Mouse (Mus musculus) kidney, adult 9 months (tissue): ENCODE data around the gene Bloc1s5.
"Not testable (repeated sequence)": the region's sequence is repeated elsewhere in the genome, so short reads cannot be mapped to it uniquely, and the experiment has no call there.

Experiments
- DNase-seq: peaks from one replicate; pipeline ENCODE4 v3.0.0; 2022

The Bloc1s5 gene

DNA sequence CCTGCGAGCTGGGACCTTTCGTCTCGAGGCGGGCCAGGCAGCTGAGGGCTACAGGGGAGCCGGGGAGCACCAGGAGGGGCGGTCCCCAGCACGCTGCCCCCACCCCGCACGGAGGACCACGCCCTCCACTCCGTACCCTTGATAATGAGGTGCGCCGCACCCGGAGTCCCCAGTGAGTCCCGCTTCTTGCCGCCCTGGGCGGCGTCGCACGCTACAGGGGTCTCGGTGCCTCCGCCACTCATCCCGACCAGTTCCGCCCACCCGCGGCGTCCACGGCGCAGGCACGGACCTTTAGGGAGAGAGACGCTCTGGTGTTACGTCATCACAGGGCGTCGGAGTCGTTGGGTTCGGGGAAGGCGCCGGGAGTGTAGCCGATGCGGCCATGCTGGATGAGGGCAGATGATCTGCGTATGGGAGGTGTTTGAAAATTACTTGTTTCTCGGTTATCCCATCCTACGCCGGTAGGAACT is at the start of gene Bloc1s5:
TSS of gene Bloc1s5 (minus strand) at position 310 of the 470 bp plus-strand sequence.
- peak; percentile 95 for DNase-seq

DNA sequence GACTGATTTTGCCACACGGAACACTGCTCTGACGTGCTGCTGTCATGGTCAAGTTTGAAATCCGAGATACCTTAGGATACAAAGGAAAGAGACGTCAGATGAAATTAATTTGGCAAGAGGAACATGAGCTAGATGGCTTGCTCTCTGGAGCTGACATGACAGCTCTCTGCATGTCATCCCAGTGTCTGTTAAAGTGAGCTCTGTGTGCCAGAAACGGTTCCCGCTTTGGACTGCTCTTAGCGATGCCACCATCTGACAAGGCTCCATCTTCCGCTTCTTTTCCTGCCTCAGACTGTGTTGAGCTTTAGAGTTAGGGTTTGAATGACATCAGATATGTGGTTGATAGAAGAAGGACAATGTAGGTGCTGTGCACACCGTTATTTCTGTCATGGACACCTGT is 37.4 kb upstream of the Bloc1s5 start:
- no peak for DNase-seq

DNA sequence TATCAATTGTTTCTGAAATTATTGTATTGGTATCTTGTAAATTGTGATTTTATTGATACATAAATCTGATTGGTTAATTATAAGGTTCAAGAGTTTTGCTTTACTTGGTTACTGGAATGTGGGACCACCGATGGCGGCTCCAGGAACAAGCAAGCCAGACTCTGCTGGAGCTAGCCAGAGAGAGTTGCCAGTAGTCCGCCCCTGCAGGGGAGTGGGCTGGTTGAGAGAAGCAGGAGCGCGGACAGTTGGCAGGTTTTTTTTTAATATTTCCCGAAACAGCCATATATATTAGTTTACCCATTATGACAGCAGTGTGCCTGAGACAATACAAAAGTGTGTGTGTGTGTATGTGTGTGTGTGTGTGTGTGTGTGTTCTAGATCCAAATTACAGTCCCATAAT is 36.5 kb upstream of the Bloc1s5 start:
- DNase-seq: not testable (repeated sequence)

DNA sequence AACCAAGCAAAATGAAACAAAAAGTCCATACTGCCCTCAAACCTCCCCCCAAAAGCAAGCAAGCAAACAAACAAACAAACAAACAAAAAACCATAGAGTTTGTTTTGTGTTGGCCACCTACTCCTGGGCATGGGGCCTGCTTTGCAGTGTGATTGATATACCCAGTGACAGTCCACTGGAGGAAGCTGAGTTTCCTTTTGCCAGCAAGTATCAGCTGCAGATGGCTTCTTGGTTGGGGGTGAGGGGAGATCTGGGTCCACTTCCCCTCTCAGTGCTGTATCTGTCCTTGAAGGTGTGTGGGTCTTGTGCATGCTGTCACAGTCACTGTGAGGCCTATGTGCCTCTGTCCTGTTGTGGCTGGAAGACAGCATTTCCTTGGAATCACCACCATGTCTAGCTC is 35.1 kb upstream of the Bloc1s5 start:
- no peak for DNase-seq

DNA sequence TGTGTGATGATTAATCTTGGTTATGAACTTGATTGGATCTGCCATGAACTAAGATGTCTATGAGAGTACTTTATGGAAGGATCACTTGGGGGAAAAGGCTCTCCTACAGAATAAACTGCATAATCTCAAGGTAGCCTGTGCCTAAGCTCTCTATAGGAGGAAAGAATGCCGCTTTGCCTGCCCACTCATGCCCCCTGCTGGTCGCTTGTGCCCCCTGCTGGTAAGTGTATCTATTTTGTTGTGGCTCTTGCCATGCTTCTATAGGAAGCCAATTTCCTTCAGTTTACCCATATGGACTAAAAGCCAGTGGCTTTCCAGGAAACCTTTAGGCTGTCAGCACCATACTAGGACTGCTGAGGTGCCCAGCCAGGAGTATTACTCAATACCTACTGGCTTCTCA is 33.6 kb upstream of the Bloc1s5 start:
- peak; percentile 40 for DNase-seq

DNA sequence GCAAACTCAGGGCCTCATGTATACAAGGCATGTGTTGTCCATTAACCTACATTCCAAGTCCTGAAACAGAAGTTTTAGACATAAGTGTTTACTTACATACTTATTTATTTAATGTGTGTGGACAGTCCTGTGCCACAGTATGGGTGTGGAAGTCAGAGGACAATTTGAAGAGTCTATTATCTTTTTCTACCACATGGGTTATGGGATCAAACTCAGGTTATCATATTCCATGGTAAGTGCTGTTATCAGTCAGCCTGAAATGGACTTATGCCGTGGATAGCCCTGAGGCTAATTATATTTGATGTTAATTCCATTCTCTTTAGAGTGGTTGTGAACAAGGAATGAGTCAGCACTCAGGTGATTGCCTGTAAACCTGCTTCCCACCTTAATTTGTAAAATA is 29.8 kb upstream of the Bloc1s5 start:
- no peak for DNase-seq

DNA sequence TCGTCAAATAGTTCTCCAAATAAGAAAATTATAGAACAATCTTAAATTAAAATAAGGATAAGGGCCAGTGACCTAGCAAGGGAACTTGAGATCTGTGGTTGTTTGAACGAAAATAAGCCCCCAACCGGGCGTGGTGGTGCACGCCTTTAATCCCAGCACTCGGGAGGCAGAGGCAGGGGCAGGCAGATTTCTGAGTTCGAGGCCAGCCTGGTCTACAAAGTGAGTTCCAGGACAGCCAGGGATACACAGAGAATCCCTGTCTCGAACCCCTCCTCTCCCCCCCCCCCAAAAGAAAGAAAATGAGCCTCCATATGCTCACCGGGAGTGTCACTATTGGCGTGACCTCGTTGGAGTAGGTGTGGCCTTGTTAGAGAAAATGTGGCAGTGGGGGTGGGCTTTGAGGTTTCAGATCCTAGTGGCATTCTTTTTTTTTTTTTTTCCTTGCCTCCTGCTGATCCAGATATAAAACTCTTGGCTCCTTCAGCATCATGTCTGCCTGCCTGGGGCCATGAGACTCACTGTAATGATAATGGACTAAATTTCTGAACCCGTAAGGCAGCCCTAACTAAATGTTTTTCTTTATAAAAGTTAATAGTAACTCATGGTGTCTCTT is 24.7 kb upstream of the Bloc1s5 start:
- no peak for DNase-seq

DNA sequence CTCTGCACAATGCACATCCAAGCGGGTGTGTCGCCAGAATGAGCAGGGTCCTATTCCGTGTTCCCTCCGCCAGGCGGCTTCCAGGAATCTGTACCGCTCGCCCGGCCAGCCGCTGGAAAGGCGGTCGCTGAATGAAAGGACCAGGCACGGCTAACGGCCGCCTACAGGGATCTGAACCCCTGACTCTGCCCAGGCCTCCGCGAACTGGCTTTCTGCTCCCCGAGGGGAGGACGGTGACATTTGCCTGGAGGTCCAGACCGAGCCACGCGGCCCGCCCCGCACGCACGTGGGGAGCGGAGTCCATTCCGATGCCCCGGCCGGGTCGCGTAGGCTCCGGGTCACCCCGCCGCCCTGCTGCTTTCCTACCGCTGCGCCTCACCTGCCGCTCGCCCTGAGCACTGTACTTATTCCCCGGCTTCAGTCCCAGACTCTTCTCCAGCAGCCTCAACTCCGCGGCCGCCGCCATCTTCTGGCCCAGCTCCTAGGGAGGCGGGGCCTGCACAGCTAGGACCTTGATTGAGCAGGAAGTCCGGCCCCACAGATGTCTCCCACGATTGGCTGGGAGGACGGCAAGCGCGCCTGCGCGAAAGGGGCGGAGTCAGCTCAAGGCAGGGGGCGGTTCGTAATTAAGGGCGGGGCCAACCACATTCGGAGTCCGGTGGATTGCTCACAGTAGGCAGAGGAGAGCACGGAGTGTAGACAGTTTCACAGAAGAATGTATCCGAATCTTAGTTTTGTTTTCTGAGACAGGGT is 23.8 kb upstream of the Bloc1s5 start, which contains the start of gene Eef1e1:
TSS of gene Eef1e1 (minus strand) at position 531 of the 753 bp plus-strand sequence.
- peak; percentile 97 for DNase-seq

DNA sequence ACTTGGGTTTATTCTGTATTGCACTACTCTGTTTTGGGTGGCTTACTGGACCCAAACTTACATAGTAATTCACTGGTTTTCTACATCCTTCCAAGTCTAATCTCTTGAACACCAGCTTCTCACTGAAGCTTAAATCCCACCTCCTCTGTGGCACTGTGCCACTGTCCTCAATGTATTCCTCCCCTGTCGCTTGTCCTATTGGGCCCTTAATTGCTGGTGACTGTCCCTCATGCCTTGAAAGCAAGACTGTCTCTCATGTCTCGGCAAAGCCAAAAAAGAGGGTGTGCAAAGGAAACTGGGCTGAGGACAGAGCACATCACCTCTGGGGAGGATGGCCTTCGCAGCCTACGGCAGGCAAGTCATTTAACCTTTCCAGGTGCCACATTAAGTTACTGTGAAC is 23.0 kb upstream of the Bloc1s5 start:
- DNase-seq: no peak

DNA sequence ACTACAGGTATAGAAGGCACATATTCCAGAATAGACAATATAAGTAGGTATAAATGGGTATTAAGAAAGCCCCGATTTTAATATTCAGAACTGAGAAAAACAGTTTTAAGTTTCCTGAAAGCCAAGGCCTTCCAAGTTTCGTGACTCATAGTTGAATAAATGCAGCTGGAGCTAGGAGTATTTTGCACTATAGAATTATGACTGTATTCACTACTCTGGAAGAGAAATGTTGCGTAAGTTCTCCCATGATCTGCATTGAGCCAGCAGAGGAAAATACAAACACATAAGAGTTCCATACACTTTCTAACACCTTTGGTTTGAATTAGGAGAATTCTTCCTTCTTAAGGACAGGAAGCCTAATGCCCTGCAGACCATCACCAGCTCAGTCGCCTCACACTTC is 15.4 kb upstream of the Bloc1s5 start:
- DNase-seq: no peak

DNA sequence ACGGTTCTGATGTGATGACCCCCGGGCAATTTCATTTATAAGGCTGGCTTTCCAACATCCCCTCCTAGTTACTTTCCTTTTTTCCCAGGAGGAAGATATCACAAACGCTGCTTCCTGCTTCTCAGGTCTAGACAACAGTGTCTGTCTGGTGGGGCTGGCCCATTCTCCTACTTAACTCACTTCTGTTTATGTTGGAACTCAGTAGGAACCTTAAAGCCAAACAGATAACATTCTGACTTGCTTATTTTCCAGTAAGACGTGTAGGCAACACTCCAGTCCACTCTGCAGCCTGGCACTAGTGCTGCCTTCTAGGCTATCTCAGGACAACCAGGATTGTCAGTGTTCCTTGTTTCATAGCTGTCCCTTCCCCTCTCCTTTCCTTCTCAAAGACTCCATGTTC is 14.2 kb upstream of the Bloc1s5 start:
- DNase-seq: no peak

DNA sequence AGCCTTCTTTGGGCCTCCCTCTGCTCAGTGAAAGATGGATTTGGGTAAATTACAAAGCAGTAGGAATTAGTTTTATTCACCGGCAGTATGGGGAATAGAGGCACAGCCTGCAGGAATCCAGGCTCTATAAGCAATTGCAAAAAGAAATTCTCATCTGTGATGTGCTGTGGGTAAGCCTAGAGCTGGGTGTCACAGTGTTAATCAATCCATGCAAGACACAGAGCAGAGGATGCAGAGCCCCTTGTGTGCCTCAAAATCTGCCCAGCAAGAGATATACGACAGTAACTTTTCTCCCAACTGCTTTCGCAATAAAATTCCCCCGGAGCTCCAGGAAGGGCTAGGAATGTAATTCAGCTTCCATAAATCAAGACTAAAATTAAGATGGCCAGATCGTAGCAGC is 6.5 kb upstream of the Bloc1s5 start:
- no peak for DNase-seq

DNA sequence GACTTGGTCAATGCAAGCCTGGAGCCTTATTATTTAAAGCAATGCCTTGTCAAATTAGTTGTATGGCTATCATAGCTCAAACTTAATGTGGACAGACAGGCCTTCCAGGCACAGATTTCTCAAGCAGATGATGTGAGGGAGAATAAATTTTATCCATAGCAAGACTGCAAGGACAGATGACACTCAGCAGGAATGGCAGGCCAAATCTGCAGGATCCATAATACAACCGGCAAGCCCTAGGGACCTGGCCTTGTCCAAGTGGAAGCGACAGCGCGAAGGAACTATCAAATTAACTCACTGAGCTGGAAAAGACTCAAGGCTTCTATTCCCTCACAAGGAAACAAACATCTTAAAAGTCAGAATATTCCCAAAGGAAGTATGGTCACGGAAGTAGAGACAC is 6.1 kb upstream of the Bloc1s5 start:
- no peak for DNase-seq

DNA sequence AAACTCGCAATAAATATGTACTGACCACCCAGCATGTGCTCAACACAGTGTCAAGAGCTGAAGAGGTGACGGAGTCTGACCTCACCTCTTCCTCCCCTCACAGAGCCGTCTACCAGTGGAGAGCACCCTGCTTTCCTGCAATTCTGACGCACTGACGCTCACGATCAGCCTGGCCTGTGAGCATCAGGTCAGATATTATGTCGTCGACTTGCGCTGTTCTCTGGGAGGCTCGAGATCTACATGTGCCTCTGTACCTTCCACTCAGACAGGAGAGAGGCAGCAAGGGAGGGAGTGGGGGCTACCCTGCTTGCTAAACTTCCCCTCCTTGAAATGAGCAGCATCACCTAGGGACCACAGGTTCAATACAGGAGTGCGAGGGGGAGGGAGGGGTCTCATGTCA is 3.8 kb upstream of the Bloc1s5 start:
- no peak for DNase-seq

DNA sequence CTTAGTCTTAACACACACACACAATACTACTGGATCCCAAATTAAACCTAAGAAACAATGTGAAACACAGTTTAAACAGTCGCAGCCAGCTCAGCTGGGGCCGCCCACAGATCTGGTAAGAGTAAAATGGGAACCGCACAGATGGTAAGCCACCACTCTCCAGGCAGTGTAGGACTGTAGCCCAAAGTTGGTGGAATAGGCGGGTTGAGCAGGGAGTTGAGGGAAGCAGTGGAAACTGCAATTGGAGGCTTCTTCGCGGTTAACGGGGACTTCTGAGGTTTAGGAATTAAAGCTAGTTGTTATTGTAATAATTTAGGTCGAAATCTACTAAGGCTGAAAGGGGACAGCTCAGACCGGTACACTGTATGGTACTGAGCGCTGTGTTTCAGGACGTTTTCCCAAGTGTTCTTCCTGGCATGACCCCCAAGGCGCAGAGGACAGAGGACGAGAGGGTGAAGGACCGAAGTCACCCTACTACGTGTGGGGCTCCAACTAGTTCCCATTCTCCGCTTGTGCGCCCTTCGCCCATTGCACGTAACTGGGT is 581 bp downstream of the Bloc1s5 start:
- peak; percentile 17 for DNase-seq

DNA sequence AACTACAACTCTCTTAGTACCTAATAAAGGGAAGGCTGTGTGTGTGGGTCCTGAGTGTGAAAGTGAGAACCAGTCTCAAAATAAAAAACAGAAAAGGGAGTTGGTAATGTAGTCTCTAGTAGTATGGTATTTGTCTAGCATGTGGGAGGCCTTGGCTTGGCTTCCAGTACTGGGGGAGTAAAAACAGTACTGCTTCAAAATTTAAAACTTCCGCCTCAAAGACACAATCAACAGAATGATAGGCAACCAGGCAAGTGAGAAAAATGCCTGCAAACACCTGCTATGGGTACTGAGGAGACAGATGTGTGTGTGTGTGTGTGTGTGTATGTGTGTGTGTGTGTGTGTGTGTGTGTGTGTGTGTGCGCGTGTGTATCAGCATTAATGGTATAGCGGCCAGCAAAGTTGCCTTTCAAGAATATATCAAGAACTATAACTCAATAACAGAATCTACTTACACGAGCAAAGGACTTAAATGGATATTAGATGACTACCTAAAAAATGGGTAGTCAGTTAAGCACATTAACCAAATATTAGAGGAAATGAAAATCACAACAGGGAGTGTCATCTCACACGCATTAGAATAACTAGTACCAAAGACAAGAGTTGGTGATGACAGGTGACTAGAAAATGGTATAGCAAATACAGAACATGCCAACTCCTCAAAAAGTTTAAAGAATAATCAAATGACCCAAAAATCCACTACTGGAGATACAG is 1.5 kb downstream of the Bloc1s5 start:
- DNase-seq: no peak

DNA sequence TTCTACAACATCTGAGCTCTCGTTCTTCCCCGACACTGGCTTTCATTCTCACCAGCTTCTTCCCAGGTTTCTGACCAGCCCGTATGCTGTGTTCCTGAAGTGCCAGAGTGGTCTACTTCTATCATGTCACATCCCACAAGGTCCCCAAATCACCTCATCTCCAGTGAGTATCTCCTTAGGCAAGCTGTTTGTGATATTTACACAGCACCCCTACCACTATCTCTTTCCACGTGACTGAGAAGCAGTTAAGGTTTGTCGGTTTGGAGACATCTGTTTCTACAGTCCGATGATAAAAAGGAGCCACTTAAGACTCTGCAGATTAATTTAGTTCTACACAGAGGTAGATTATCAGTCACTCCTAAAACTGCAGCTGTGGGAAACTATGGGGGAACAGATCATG is 2.4 kb downstream of the Bloc1s5 start:
- DNase-seq: no peak

DNA sequence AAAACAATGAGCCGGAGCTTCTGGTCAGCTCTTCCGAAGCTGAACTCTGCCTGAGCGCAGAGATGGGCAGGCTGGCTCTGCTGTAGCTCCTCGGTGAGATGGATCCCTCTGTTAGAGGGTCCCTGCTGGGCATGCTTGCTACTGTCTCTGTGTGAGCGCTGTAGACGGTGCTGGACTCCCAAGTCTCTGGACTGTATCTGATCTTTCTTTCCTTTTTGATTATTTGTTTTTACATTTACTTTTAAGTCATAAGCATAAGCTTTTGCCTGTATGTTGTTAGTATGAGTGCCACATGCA is 8.7 kb downstream of the Bloc1s5 start:
- DNase-seq: no peak

DNA sequence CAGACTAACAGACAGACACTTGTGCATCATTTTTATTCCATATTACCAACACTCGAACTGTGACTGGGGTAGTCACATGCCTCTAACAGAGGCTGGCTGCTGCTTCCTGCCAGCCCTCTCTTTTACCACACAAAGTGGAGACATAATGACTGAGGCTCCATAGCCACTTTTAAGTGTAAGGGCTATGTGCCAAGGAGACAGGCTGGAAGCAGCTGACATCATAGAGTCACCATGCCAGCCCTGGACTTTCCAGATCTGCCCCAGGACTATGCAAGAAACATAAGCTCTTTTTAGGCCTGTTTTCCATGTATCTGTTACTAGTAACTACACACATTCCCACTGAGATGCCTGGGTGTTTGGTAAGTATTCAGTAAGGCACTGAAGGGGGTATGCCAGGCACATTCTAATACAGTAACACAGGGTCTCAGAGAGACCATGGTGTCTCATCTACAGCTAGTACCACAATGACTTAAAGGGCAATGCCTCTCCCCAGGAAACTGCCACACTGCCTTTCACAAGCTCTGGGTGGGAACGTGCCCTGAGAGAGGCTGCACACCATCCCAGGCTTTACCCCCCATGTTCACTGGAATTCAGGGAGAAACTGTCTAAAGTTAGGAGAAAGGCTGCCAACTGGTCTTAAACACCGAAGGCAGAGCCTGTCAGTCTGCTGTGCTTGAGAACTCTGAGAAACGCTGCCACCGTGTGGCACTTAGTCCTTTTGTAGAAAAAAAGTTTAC is 9.2 kb downstream of the Bloc1s5 start:
- DNase-seq: peak; percentile 36

DNA sequence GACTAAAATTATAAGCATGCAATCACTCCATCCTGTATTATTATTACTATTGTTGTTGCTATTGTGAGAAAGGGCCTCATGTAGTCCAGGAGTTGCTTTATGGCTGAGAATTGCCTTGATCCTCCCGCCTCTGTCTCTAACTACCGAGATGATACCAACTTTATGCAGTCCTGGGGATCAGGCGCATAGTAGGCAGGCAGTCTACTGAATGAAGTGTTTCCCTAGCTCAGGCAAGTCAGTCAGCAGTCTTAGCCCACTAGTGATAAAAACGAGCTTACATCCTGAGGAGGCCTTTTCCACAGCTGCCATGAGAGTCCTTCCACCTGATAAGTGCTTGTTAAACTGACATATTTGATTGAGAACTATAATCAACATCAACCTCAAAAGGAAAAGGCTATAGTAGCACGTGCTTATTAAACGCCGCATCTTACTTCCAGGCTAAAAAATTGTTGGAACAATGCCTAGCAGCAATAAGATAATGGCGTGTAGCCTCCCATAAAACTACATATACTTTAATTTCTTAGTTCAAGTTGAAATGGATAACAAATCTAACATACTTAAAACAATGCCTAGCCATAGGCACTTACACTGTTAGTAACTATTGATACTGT is 10.5 kb downstream of the Bloc1s5 start:
- DNase-seq: no peak

DNA sequence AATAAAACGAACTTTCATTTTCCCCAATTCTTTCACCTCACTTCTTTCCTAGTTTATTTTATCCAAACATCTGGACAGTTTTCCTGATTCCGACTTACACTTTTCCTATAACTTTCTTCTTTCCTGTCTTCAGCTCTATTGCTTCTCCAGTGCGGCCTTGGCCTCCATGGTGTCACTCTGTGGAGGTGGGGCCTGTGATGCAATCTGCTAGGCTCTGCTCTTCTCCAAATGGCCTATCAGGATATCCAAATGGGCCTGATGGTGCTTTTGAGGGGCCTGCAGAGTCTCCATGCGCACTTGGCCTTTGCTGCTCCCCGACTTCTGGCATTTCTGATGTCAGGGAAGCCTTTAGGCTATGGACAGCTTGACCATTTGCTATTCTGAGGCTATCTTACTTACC is 11.6 kb downstream of the Bloc1s5 start:
- no peak for DNase-seq

DNA sequence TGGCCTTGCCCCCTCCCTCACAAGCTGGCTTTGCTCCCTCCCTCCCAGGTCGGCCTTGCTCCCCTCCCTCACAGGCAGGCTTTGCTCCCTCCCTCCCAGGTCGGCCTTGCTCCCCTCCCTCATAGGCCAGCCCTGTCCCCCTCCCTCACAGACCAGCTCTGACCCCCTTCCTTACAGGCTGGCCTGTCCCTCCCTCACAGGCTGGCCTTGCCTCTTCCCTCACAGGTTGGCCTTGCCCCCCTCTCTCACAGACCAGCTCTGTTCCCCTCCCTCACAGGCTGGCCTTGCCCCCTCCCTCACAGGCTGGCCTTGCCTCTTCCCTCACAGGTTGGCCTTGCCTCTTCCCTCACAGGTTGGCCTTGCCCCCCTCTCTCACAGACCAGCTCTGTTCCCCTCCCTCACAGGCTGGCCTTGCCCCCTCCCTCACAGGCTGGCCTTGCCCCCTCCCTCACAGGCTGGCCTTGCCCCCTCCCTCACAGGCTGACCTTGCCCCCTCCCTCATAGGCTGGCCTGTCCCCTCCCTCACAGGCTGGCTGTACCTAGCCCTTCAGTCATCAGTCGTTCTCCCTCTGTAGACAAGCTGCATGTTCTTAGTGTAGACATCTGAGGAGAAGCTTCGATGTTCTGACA is 16.8 kb downstream of the Bloc1s5 start:
- not testable (repeated sequence) for DNase-seq
